In genomic region chr2:178684026-178684958, GRCm38 (mm10) we compare ENCODE assay signal across 19 mouse cellular contexts.
A peak's percentile ranks its signal among the peaks of the same experiment; 100 is the strongest.
DNase-seq lines count a peak whose midpoint lies in the region; ATAC-seq and TF ChIP-seq lines count a peak whose summit lies in the region.
"Had no signal": no experiment of that assay in that cellular context is flagged by ENCODE, and none has a peak within 500 bp of the region (broad histone marks: within the 10 kb centered on the region; RNA-seq: fewer than 3 reads in every experiment).

No protein-coding gene starts in this region.

- H3K27me3 ChIP-seq in liver, embryonic 13.5 days: no peaks in the 10 kb centered on the region
- no peaks in the 10 kb centered on the region for H3K27me3 ChIP-seq in liver, embryonic 12.5 days (replicated peaks)
- H3K27me3 ChIP-seq in intestine, embryonic 16.5 days (replicated peaks; ENCODE audit: control insufficient read depth, insufficient read depth, low read length): no peaks in the 10 kb centered on the region
- no peaks in the 10 kb centered on the region for H3K27me3 ChIP-seq in liver, postnatal 0 days (ENCODE audit: insufficient read depth, low read length)
- H3K27me3 ChIP-seq: forebrain, embryonic 15.5 days had no signal

- H3K4me2 ChIP-seq in liver, embryonic 13.5 days: no peak overlapping the region
- no peak overlapping the region for H3K4me2 ChIP-seq in liver, embryonic 12.5 days
- no peak overlapping the region for H3K4me2 ChIP-seq in intestine, embryonic 16.5 days (ENCODE audit: low read depth, low read length)
- no peak overlapping the region for H3K4me2 ChIP-seq in liver, postnatal 0 days (ENCODE audit: low read depth, low read length)
- H3K4me2 ChIP-seq: forebrain, embryonic 15.5 days had no signal

- H3K36me3 ChIP-seq in liver, embryonic 13.5 days: no peaks in the 10 kb centered on the region
- H3K36me3 ChIP-seq in liver, embryonic 12.5 days: no peaks in the 10 kb centered on the region
- no peaks in the 10 kb centered on the region for H3K36me3 ChIP-seq in intestine, embryonic 16.5 days (ENCODE audit: control insufficient read depth, insufficient read depth, low read length)
- no peaks in the 10 kb centered on the region for H3K36me3 ChIP-seq in liver, postnatal 0 days (replicated peaks; ENCODE audit: insufficient read depth, low read length)
- H3K36me3 ChIP-seq: forebrain, embryonic 15.5 days had no signal

- no peak overlapping the region for H3K4me3 ChIP-seq in liver, embryonic 13.5 days (replicated peaks)
- H3K4me3 ChIP-seq in liver, embryonic 12.5 days: no peak overlapping the region
- H3K4me3 ChIP-seq in intestine, embryonic 16.5 days (ENCODE audit: low read length): no peak overlapping the region
- H3K4me3 ChIP-seq in liver, postnatal 0 days (ENCODE audit: low read depth, low read length): no peak overlapping the region
- H3K4me3 ChIP-seq: erythroblast, embryonic 14.5 days; forebrain, embryonic 15.5 days; gastrocnemius, adult 2 months; layer of hippocampus, adult 2 months had no signal

- no peak for TF ChIP-seq CTCF in liver, postnatal 0 days (IDR thresholded peaks at IDR 0.05; ENCODE audit: low read depth)

- WGBS in liver, embryonic 13.5 days (ENCODE audit: insufficient replicate concordance): 41% methylated on average over 9 of the region's 9 CpGs
- WGBS in liver, embryonic 12.5 days (ENCODE audit: insufficient replicate concordance): 44% methylated on average over 9 of the region's 9 CpGs
- WGBS in intestine, embryonic 16.5 days: 52% methylated on average over 9 of the region's 9 CpGs
- WGBS in liver, postnatal 0 days (ENCODE audit: insufficient replicate concordance): 38% methylated on average over 9 of the region's 9 CpGs

- no peak overlapping the region for H3K9ac ChIP-seq in liver, embryonic 13.5 days
- H3K9ac ChIP-seq in liver, embryonic 12.5 days: no peak overlapping the region
- no peak overlapping the region for H3K9ac ChIP-seq in intestine, embryonic 16.5 days (ENCODE audit: low read depth, low read length)
- no peak overlapping the region for H3K9ac ChIP-seq in liver, postnatal 0 days (replicated peaks)
- H3K9ac ChIP-seq: forebrain, embryonic 15.5 days had no signal

- no peak overlapping the region for H3K27ac ChIP-seq in liver, embryonic 13.5 days
- no peak overlapping the region for H3K27ac ChIP-seq in liver, embryonic 12.5 days
- peak overlapping the region; percentile 38 for H3K27ac ChIP-seq in intestine, embryonic 16.5 days (ENCODE audit: low read length)
- H3K27ac ChIP-seq in liver, postnatal 0 days (ENCODE audit: low read depth): no peak overlapping the region
- H3K27ac ChIP-seq: forebrain, embryonic 15.5 days; gastrocnemius, adult 2 months; hindbrain, postnatal 0 days; layer of hippocampus, adult 2 months had no signal

- no peaks in the 10 kb centered on the region for H3K9me3 ChIP-seq in liver, embryonic 13.5 days (replicated peaks)
- no peaks in the 10 kb centered on the region for H3K9me3 ChIP-seq in liver, embryonic 12.5 days (replicated peaks)
- H3K9me3 ChIP-seq in intestine, embryonic 16.5 days (ENCODE audit: control insufficient read depth, low read length): no peaks in the 10 kb centered on the region
- no peaks in the 10 kb centered on the region for H3K9me3 ChIP-seq in liver, postnatal 0 days (ENCODE audit: low read length)
- H3K9me3 ChIP-seq: forebrain, embryonic 15.5 days had no signal

- 0 out of 2 replicates have a peak, but pooled peaks cover 2% of the 10 kb centered on the region for H3K4me1 ChIP-seq in liver, embryonic 13.5 days (replicated peaks)
- H3K4me1 ChIP-seq in liver, embryonic 12.5 days: peaks cover 10% of the 10 kb centered on the region; the same call in 1 of the 2 replicates
- H3K4me1 ChIP-seq in intestine, embryonic 16.5 days (ENCODE audit: control insufficient read depth, insufficient read depth, low read length): peaks cover 8% of the 10 kb centered on the region; the same call in 1 of the 2 replicates
- H3K4me1 ChIP-seq in liver, postnatal 0 days (ENCODE audit: insufficient read depth): peaks cover 9% of the 10 kb centered on the region; the same call in 1 of the 2 replicates

- TF ChIP-seq EP300 in liver, postnatal 0 days (IDR thresholded peaks at IDR 0.05; ENCODE audit: low read depth): no peak

- ATAC-seq in liver, embryonic 13.5 days (ENCODE audit: low read depth): peak; percentile 28; the same call in 1 of the 2 replicates
- no peak for ATAC-seq in liver, embryonic 12.5 days
- peak; percentile 24 for ATAC-seq in intestine, embryonic 16.5 days
- ATAC-seq in liver, postnatal 0 days: peak; percentile 43; the same call in 1 of the 2 replicates
- ATAC-seq: forebrain, embryonic 15.5 days; hindbrain, postnatal 0 days; midbrain, embryonic 16.5 days had no signal

- peak; percentile 20 for DNase-seq in adrenal gland, postnatal 14 days
- no peak for DNase-seq in adrenal gland, adult 18-20 months (ENCODE audit: low spot score in 2 of 2)
- no peak for DNase-seq in liver, embryonic 13.5 days
- no peak for DNase-seq in liver, postnatal 0 days
- DNase-seq in layer of hippocampus, postnatal 10 days (ENCODE audit: low spot score in 2 of 2): no peak
- no peak for DNase-seq in frontal cortex, postnatal 14 days (ENCODE audit: low spot score in 2 of 2)
- DNase-seq: adrenal gland, postnatal 36 days; cerebellum, adult 9-11 months; gastrocnemius, adult 2 months; heart, adult 18-20 months; lung, postnatal 14 days; retina, postnatal 1 day had no signal
